Comparison of ENCODE assay signal across 10 mouse cellular contexts in genomic region chr1:150776741-150777140, GRCm38 (mm10).
"Had no signal": no experiment of that assay in that cellular context is flagged by ENCODE, and none has a peak within 500 bp of the region (broad histone marks: within the 10 kb centered on the region; RNA-seq: fewer than 3 reads in every experiment).

No protein-coding gene starts in this region.

- H3K27me3 ChIP-seq: limb, embryonic 12.5 days; liver, embryonic 13.5 days; megakaryocyte, embryonic 14.5 days; midbrain, embryonic 12.5 days had no signal

- H3K4me3 ChIP-seq: limb, embryonic 12.5 days; liver, embryonic 13.5 days; megakaryocyte, embryonic 14.5 days; midbrain, embryonic 12.5 days had no signal

- H3K36me3 ChIP-seq: liver, embryonic 13.5 days; midbrain, embryonic 12.5 days had no signal

- H3K9me3 ChIP-seq: limb, embryonic 12.5 days; liver, embryonic 13.5 days; midbrain, embryonic 12.5 days had no signal

- ATAC-seq: liver, postnatal 0 days had no signal

- H3K9ac ChIP-seq: limb, embryonic 12.5 days; liver, embryonic 13.5 days; liver, postnatal 0 days; midbrain, embryonic 12.5 days had no signal

- H3K4me1 ChIP-seq: liver, embryonic 13.5 days; megakaryocyte, embryonic 14.5 days; midbrain, embryonic 12.5 days had no signal

- H3K27ac ChIP-seq: limb, embryonic 12.5 days; liver, embryonic 13.5 days; macrophage; midbrain, embryonic 12.5 days had no signal

- H3K4me2 ChIP-seq: limb, embryonic 12.5 days; liver, embryonic 13.5 days; midbrain, embryonic 12.5 days had no signal

- DNase-seq: kidney, adult 8-10 months; liver; liver, embryonic 13.5 days; liver, postnatal 0 days; right cerebral cortex, postnatal 14 days; thymus, postnatal 36 days had no signal
